Mouse (Mus musculus) left cerebral cortex, adult 2 months (tissue): ENCODE measurements at regions not wholly inside any gene's neighbourhood (a gene's known extent, or its start where the extent isn't known, plus 50 kb on each side); places are given as distances from the start of the nearest gene placed in this dataset.

Experiments
- DNase-seq, 2 experiments: peaks; one replicate each; pipeline ENCODE4 v3.0.0; 2021 to 2022; ENCODE audit warnings: low spot score in 2 of 2, mixed read lengths in 1 of 2; ENCODE audit errors: extremely low spot score in 1 of 2
- H3K27ac ChIP-seq: fragments of 200-600 bp; 2 replicates; pipeline ENCODE4 v1.8.1; 2022
- H3K4me3 ChIP-seq: fragments of 200-600 bp; 2 replicates; pipeline ENCODE4 v1.8.1; 2022
- CTCF ChIP-seq: fragments of 200-600 bp; IDR thresholded peaks from 2 replicates; pipeline ENCODE4 v1.8.1; 2022; ENCODE audit warnings: antibody characterized with exemption, mild to moderate bottlenecking, moderate library complexity
- intact Hi-C: fragments of 180-260 bp; cut with DNase I; formaldehyde crosslinking; loops from one replicate; pipeline ENCODE4 v1.15.1; 2025

DNA sequence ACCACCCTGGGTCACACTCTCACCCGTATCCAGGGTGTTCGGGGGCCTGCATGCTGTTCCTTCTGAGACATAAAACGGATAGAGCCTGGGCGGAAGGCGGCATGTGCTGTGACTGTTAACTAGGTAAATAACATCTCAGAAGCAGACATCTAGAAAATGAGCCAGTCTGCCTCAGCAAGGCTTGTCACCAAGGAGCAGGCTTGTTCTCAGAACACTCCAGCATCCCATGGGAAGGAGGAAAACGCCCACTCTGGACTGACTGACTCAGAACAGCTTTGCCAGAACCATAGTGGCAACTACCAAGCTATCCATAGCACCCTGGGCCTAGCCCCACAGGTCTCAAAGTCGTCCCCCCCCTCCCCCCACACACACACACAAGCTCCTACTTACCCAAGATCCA, 63.8 kb upstream of the Cdh5 start:
- Histone ChIP-seq H3K4me3 (no peak overlapping the region), H3K27ac (peak overlapping the region; percentile 6; the same call in 1 of the 2 replicates)
- no peak for DNase-seq
- no peak for TF ChIP-seq CTCF
- intact Hi-C loops: no loop called here

GRCm38 (mm10) chr8:104039526-104039925, 61.9 kb upstream of the Cdh5 start:
- H3K27ac ChIP-seq: no peak overlapping the region
- no peak for TF ChIP-seq CTCF
- DNase-seq: no peak
- H3K4me3 ChIP-seq: no peak overlapping the region
- intact Hi-C loops: no loop called here

DNA sequence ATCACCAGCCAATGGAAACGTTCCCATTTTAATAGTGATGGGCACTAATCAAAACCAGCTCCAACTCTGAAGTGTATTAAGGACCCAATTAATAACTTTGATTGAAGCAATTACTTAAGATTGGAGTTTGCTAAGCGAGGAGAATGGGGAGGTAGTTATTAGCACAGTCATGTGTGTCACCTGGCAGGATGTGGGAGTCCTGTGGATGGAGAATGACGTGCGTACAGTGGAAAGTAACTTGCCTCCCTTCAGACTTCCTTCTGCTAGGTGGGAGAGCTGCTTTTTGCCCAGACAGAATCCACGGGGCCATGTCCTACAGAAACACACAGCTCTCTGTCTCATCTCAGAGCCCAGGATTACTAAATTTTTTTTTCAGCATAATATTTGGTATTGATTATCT, 59.9 kb upstream of the Cdh5 start:
- no peak overlapping the region for H3K27ac ChIP-seq
- DNase-seq: no peak
- TF ChIP-seq CTCF: no peak
- H3K4me3 ChIP-seq: no peak overlapping the region
- intact Hi-C loops: no loop called here

DNA sequence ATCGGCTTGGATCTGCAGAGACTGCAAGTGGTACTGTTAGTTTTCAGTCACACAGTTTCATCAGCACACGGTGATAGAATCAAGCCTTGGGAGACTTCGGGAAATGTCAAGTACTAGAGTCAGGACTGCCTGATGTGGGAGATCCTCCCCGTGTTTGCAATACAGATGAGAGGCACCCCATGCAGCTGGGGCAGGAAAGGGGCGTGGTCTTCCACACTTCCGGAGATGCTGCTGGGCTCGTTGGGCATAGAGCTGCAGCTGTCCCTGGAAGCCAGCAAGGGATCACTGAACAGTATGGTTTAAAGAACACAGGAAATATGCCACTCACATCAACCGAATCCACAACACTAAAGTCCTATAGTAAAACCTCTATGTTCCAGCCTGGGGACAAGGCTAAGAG, 59.0 kb upstream of the Cdh5 start:
- Histone ChIP-seq H3K4me3 (no peak overlapping the region), H3K27ac (no peak overlapping the region)
- intact Hi-C loops: no loop called here
- no peak for DNase-seq
- no peak for TF ChIP-seq CTCF

GRCm38 (mm10) chr8:104048037-104048436, 53.4 kb upstream of the Cdh5 start:
- intact Hi-C loops: loop anchor here (5.0 kb wide), 1 partner anchor 1261 kb away; the partner anchor contains the start of gene Cdh11
- Histone ChIP-seq H3K27ac (peak overlapping the region; percentile 78), H3K4me3 (no peak overlapping the region)
- no peak for TF ChIP-seq CTCF
- peak in 1 of 2 experiments; percentile 57 for DNase-seq

GRCm38 (mm10) chr8:104049181-104049580, 52.2 kb upstream of the Cdh5 start:
- no peak for TF ChIP-seq CTCF
- Histone ChIP-seq H3K4me3 (no peak overlapping the region), H3K27ac (peak overlapping the region; percentile 78)
- intact Hi-C loops: loop anchor here (5.0 kb wide), 1 partner anchor 1262 kb away; the partner anchor contains the start of gene Cdh11
- DNase-seq: peak in 1 of 2 experiments; percentile 59

- H3K4me3 ChIP-seq: no peak overlapping the region
- intact Hi-C loops: loop anchor here (1.0 kb wide), 1 partner anchor 19 kb away; no protein-coding TSS in a partner anchor
- peak; percentile 76 to 78 for DNase-seq
- TF ChIP-seq CTCF: peak; percentile 97
- peak overlapping the region; percentile 78 for H3K27ac ChIP-seq
These were observed 50.5 kb upstream of the Cdh5 start for GRCm38 (mm10) chr8:104050694-104051539.

GRCm38 (mm10) chr8:104051540-104051882, 49.9 kb upstream of the Cdh5 start:
- intact Hi-C loops: loop anchor here (1.0 kb wide), 1 partner anchor 19 kb away; no protein-coding TSS in a partner anchor
- no peak for DNase-seq
- no peak for TF ChIP-seq CTCF
- Histone ChIP-seq H3K27ac (no peak overlapping the region), H3K4me3 (no peak overlapping the region)
